Mouse (Mus musculus): ENCODE results near the gene Ahctf1. TPM values are rescaled to one million over a fixed set of nuclear protein-coding genes. Genes with fewer than 3 reads are reported as not detected.
"Not testable (repeated sequence)": the region's sequence is repeated elsewhere in the genome, so short reads cannot be mapped to it uniquely, and the experiment has no call there.

Gene Ahctf1
- polyA plus RNA-seq, 1 experiment from 2014 or later, result 16.2 TPM

DNA sequence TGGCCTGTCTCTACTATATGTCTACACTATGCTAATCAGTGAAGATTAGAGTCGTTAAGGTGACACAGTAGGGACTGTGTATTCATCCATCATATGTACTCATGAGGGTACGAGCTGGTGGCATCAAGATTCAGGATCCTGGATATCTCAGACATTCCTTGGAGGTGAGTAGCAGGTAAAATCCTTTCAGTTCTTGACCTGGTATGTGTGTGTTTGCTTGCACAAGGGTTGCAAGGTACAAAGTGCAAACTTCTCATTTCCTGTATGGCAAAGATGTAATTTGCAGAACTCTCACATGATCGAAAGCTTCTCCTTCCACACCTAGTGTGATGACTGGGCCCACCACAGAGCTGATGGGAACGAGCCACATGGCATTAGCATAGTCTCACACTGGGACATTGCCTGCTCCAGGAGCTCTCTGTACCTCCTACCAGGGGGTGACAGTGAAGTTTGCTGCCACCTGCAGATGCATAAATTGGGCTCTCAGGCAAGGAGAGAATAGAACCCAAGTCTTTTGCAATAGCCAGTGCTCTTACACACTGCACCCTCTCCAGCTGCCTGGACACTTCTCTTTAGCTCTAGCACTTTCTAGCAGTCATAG is 59.8 kb downstream of the Ahctf1 start:
- no peaks in the 10 kb centered on the region for H3K4me1 ChIP-seq
- peaks cover 33% of the 10 kb centered on the region for H3K36me3 ChIP-seq
- no peaks in the 10 kb centered on the region for H3K27me3 ChIP-seq (replicated peaks)
- H3K4me2 ChIP-seq, result no peak overlapping the region
- 78% methylated on average over 4 of the region's 4 CpGs for WGBS
- H3K27ac ChIP-seq (replicated peaks), result no peak overlapping the region
- H3K9me3 ChIP-seq (replicated peaks), result no peaks in the 10 kb centered on the region
- H3K9ac ChIP-seq (replicated peaks), result no peak overlapping the region
- H3K4me3 ChIP-seq (replicated peaks), result no peak overlapping the region
- ATAC-seq (ENCODE audit: low FRiP score), result no peak

DNA sequence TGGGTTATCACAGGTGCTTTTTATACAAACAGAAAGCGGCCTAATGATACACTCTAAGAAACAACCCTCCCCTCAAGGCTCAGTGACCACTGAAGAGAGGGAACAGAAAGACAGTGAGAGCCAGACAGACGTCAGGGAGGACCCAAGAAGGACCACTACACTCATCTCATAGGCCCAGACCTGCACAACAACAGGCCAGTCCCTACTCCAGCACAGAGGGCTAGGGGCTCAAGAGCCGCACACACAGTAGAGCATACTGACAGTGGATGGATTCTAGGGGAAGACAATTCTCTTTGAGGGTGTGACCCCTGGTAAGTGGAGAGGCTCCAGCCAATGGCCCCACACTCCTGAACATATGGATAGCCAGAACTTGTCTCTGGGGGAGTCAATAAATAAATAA is 67.0 kb downstream of the Ahctf1 start:
- Histone ChIP-seq H3K9me3 (replicated peaks) (no peaks in the 10 kb centered on the region), H3K4me1 (no peaks in the 10 kb centered on the region), H3K9ac (replicated peaks) (no peak overlapping the region), H3K27ac (replicated peaks) (no peak overlapping the region), H3K36me3 (no peaks in the 10 kb centered on the region), H3K4me3 (replicated peaks) (no peak overlapping the region), H3K27me3 (replicated peaks) (no peaks in the 10 kb centered on the region), H3K4me2 (no peak overlapping the region)
- ATAC-seq (ENCODE audit: low FRiP score), result no peak
- 85% methylated on average over 3 of the region's 3 CpGs for WGBS

DNA sequence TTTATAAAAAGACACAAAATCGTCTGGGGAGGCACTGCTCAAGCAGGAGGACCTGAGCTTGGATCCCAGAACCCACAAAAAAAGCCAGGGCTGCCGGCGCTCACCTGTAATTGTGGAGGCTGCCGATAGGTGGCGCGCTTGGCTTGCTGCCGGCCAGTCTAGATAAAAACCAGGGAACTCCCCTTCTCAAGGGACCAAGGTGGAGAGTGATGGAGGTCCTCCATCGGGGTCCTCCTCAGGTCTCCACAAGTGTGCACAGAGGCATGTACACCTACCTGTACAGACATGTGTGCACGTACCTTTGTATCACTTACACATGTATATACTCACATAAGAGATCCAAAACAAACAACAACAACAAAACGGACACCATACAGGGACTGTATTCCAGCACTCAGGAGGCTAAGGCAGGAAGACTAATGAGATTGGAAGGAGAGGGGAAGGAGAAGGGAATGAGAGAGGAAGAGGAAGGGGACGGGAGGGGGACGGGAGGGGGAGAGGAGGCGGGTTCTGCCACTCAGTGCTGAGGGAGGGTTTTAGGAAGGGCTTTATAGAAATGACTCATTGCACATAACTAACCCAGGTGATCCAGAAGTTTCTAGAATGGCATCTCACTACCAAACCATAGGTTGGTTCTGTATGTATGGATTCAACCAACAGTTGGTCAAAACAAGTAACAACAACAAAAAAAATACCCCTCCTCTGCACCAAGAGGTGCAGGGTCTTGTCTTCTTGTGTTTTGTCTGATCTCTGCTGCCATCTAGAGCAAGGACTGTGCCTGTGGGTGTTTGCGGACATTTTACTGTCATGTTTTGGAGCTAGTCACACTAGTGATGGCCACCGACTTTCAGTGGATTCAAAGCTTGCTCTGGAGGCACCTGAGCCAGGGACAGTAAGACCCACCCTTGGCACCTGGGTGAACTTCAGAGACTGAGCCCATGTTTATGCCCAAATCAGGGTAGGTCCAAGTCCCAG is 68.7 kb downstream of the Ahctf1 start:
- H3K27me3 ChIP-seq (replicated peaks), result no peaks in the 10 kb centered on the region
- H3K4me2 ChIP-seq, result no peak overlapping the region
- no peak overlapping the region for H3K27ac ChIP-seq (replicated peaks)
- WGBS, result 47% methylated on average over 15 of the region's 15 CpGs
- ATAC-seq (ENCODE audit: low FRiP score), result no peak
- no peak overlapping the region for H3K9ac ChIP-seq (replicated peaks)
- no peak overlapping the region for H3K4me3 ChIP-seq (replicated peaks)
- no peaks in the 10 kb centered on the region for H3K4me1 ChIP-seq
- H3K36me3 ChIP-seq, result no peaks in the 10 kb centered on the region
- no peaks in the 10 kb centered on the region for H3K9me3 ChIP-seq (replicated peaks)

DNA sequence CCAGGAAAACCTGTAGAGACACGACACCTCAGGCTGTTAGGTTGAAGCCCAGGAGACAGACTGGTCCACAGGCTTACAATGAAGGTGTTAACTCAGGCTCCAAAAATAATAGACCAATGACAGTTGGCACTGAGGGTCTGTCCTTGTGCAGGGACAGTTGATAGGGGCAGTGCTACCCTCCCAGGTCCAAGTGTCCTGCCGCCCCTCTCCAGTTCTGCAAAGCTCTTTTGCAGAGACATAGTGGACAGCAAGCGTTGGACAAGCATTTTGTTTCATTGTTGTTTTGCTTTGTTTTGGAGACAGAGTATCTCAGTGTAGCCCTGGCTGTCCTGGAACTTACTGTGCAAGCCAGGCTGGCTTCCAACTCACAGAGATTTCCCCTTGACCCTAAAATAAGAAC is 72.1 kb downstream of the Ahctf1 start:
- Histone ChIP-seq H3K4me3 (replicated peaks) (no peak overlapping the region), H3K4me2 (no peak overlapping the region), H3K9ac (replicated peaks) (no peak overlapping the region), H3K36me3 (no peaks in the 10 kb centered on the region), H3K9me3 (replicated peaks) (no peaks in the 10 kb centered on the region), H3K4me1 (no peaks in the 10 kb centered on the region), H3K27me3 (replicated peaks) (no peaks in the 10 kb centered on the region), H3K27ac (replicated peaks) (no peak overlapping the region)
- ATAC-seq (ENCODE audit: low FRiP score), result no peak
- 93% methylated on average over 3 of the region's 3 CpGs for WGBS

DNA sequence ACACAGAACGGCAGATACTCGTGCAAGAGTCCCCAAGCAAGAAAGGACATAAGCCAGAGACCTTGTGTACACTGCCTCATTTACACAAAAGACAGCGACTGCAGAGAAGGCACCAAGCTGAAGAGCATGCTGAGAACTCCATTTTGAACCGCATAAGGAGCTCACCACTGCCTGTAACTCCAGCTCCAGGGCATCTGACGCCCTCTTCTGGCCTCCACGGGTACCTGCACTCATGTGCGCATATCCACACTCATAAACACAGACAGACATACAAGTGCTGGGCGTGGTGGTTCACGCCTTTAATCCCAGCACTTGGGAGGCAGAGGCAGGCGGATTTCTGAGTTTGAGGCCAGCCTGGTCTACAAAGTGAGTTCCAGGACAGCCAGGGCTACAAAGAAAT is 74.8 kb downstream of the Ahctf1 start:
- H3K4me1 ChIP-seq, result no peaks in the 10 kb centered on the region
- no peak overlapping the region for H3K27ac ChIP-seq (replicated peaks)
- no peak overlapping the region for H3K4me2 ChIP-seq
- ATAC-seq (ENCODE audit: low FRiP score), result no peak
- H3K27me3 ChIP-seq (replicated peaks), result no peaks in the 10 kb centered on the region
- H3K9ac ChIP-seq (replicated peaks), result no peak overlapping the region
- H3K9me3 ChIP-seq (replicated peaks), result no peaks in the 10 kb centered on the region
- 86% methylated on average over 10 of the region's 10 CpGs for WGBS
- H3K4me3 ChIP-seq (replicated peaks), result no peak overlapping the region
- H3K36me3 ChIP-seq, result no peaks in the 10 kb centered on the region

DNA sequence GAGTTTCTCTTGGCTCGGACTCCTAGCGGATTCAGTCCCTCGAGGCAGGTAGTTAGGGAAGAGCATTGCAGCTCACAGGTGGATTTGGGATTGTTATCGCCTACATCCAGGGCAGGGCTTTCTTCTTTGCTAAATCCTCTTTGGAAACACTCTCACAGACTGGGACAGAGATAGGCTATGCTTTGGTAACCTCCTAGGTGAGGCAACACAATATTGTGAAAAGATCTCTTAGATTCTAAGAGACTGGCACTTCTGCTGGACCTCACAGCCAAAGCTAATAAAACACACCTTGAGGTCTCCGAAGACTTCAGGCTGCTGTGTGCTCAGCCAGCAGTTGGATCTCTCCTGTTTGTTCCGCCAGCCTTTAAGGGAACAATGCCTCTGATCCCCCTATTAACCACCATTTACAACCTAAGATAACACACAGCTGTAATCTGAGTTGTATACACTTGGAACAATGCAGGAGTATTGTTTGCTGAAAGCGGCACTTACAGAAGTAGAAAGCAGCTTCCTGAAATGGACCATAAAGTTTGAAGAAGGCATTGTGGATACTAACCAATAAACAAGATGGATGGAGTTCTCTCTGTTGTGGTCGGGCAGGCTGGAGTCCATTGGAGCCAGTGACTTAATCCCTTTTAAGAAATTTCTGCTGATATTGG is 80.5 kb downstream of the Ahctf1 start:
- Histone ChIP-seq H3K27me3 (replicated peaks) (0 out of 2 replicates have a peak, but pooled peaks cover 9% of the 10 kb centered on the region), H3K4me3 (replicated peaks) (no peak overlapping the region), H3K27ac (replicated peaks) (no peak overlapping the region), H3K4me2 (no peak overlapping the region), H3K36me3 (no peaks in the 10 kb centered on the region), H3K9me3 (replicated peaks) (no peaks in the 10 kb centered on the region), H3K4me1 (no peaks in the 10 kb centered on the region), H3K9ac (replicated peaks) (no peak overlapping the region)
- WGBS, result 33% methylated on average over 8 of the region's 8 CpGs
- no peak for ATAC-seq (ENCODE audit: low FRiP score)

DNA sequence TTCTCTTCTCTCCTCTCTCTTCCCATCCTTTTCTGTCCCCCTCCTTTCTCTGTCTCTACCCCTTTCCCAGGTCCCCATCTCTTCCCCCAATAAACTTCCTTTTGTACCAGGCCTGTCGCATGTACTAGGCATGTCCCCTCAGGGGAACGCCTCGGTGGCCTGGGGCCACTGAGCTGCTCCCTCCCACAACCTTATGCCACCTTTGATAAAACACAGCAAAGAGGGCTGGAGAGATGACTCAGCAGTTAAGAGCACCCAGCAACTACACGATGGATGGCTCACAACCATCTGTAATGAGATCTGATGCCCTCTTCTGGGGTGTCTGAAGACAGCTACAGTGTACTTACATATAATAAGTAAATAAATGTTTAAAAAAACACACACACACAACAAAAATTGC is 87.7 kb downstream of the Ahctf1 start:
- ATAC-seq (ENCODE audit: low FRiP score), result no peak
- H3K27me3 ChIP-seq (replicated peaks), result no peaks in the 10 kb centered on the region
- no peaks in the 10 kb centered on the region for H3K9me3 ChIP-seq (replicated peaks)
- no peaks in the 10 kb centered on the region for H3K4me1 ChIP-seq
- WGBS, result 91% methylated on average over 4 of the region's 4 CpGs
- H3K27ac ChIP-seq (replicated peaks), result no peak overlapping the region
- no peak overlapping the region for H3K4me3 ChIP-seq (replicated peaks)
- no peaks in the 10 kb centered on the region for H3K36me3 ChIP-seq
- no peak overlapping the region for H3K9ac ChIP-seq (replicated peaks)
- H3K4me2 ChIP-seq, result no peak overlapping the region

DNA sequence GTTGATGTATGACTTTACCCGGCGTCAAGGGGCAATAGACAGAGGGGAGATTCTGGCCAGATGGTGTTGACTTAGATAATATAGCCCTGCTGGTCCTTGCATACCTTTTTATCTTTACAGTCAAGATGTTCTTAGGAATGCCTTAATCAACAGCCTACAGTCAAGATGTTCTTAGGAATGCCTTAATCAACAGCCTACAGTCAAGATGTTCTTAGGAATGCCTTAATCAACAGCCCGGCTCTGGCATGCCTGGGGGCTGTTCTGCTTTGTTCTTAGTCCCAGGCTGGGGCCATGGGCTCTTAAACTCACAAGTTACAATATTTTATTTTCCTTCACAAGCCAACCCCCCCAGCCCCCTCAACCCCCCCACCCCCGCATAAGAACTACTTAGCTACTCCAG is 88.2 kb downstream of the Ahctf1 start:
- not testable (repeated sequence) for H3K9ac ChIP-seq (replicated peaks); H3K4me2 ChIP-seq; H3K4me3 ChIP-seq (replicated peaks); H3K36me3 ChIP-seq; ATAC-seq (ENCODE audit: low FRiP score); H3K27ac ChIP-seq (replicated peaks); H3K9me3 ChIP-seq (replicated peaks); H3K27me3 ChIP-seq (replicated peaks); H3K4me1 ChIP-seq
- 97% methylated on average over 3 of the region's 4 CpGs for WGBS

DNA sequence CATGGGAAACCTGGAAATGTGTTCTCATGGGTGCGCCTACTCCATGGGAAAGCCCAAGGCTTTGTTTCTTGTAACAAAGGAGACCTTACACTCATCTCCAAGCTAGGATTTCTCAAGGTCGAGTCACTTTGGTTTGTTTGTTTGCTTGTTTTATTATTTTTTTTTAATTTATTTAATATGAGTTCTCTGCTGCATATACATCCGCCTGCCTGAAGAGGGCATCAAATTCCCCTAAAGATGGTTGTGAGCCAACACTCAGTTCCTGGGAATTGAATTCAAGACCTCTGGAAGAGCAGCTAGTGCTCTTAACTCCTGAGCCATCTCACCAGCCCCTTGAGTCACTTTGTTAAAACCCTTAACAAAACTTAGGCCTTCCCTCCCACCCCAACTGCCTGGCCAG is 90.1 kb downstream of the Ahctf1 start:
- 84% methylated on average over 3 of the region's 3 CpGs for WGBS
- Histone ChIP-seq H3K36me3 (no peaks in the 10 kb centered on the region), H3K4me2 (no peak overlapping the region), H3K9ac (replicated peaks) (no peak overlapping the region), H3K4me1 (no peaks in the 10 kb centered on the region), H3K4me3 (replicated peaks) (no peak overlapping the region), H3K27ac (replicated peaks) (no peak overlapping the region), H3K9me3 (replicated peaks) (no peaks in the 10 kb centered on the region), H3K27me3 (replicated peaks) (no peaks in the 10 kb centered on the region)
- no peak for ATAC-seq (ENCODE audit: low FRiP score)

DNA sequence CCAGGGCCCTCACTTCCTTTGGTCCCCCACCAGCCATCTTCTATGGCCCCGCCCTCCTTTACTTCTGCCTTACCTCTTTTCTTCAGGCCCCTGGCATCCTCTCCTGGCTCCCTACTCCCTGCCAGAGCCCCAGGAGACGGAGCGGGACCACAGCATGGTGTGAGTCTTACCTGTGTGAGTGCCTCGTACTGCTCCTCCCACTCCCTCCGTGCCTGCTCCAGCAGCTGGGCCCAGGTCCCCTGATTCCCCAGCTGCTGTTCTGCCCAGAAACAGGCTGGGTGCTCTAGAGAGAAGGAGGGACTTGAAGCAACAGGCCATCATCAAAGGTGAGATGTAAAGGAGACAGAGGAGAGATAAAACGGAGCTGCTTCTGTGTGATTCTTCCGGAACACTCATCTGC is 90.8 kb downstream of the Ahctf1 start:
- H3K9ac ChIP-seq (replicated peaks), result no peak overlapping the region
- H3K4me3 ChIP-seq (replicated peaks), result no peak overlapping the region
- no peaks in the 10 kb centered on the region for H3K4me1 ChIP-seq
- no peaks in the 10 kb centered on the region for H3K27me3 ChIP-seq (replicated peaks)
- no peaks in the 10 kb centered on the region for H3K9me3 ChIP-seq (replicated peaks)
- H3K36me3 ChIP-seq, result no peaks in the 10 kb centered on the region
- no peak for ATAC-seq (ENCODE audit: low FRiP score)
- 92% methylated on average over 7 of the region's 7 CpGs for WGBS
- no peak overlapping the region for H3K4me2 ChIP-seq
- no peak overlapping the region for H3K27ac ChIP-seq (replicated peaks)

DNA sequence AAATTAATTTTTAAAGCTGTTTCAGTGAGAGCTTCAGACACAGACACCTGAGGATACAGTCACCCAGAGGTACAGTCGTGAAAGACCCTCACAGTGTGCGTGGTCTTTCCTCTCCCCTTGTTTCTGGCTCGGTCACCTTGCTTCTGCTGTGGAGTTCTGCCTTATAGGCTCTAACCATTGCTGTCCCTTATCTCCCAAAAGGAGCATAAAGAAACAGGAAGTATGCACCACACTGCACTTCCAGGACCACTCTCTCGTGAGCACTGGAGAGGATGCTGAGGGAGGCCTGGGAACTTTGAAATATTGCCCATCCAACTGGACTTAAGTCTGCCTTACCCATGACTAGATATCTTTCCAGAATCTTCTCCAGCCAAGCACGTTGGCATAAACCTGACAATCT is 92.7 kb downstream of the Ahctf1 start:
- no peak overlapping the region for H3K9ac ChIP-seq (replicated peaks)
- H3K4me1 ChIP-seq, result no peaks in the 10 kb centered on the region
- 89% methylated on average over 5 of the region's 5 CpGs for WGBS
- no peak overlapping the region for H3K4me3 ChIP-seq (replicated peaks)
- H3K4me2 ChIP-seq, result no peak overlapping the region
- no peaks in the 10 kb centered on the region for H3K9me3 ChIP-seq (replicated peaks)
- no peak overlapping the region for H3K27ac ChIP-seq (replicated peaks)
- ATAC-seq (ENCODE audit: low FRiP score), result no peak
- no peaks in the 10 kb centered on the region for H3K36me3 ChIP-seq
- H3K27me3 ChIP-seq (replicated peaks), result no peaks in the 10 kb centered on the region

DNA sequence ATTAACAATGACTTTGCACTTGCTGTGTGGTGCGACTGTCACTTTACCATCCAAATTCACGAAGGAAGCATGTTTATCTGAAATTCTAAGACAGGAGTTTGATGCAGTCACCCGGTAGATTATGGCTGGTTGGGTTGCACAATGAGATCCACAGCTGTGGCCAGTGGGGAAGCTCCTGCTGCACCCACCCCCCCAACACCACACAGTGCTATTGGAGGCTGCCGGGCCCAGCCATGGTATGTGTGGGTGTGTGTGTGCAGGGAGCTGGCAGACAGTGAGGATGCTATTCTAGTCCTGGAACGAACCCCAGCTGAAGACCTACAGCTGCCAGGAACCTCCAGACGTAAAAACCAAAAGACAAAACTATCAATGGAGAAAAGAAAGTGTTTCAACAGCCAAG is 94.1 kb downstream of the Ahctf1 start:
- no peaks in the 10 kb centered on the region for H3K4me1 ChIP-seq
- H3K9me3 ChIP-seq (replicated peaks), result no peaks in the 10 kb centered on the region
- H3K9ac ChIP-seq (replicated peaks), result no peak overlapping the region
- no peaks in the 10 kb centered on the region for H3K27me3 ChIP-seq (replicated peaks)
- H3K4me3 ChIP-seq (replicated peaks), result no peak overlapping the region
- 82% methylated on average over 6 of the region's 6 CpGs for WGBS
- no peak overlapping the region for H3K4me2 ChIP-seq
- no peak for ATAC-seq (ENCODE audit: low FRiP score)
- no peak overlapping the region for H3K27ac ChIP-seq (replicated peaks)
- H3K36me3 ChIP-seq, result no peaks in the 10 kb centered on the region

Data from neural tube, embryonic 15.5 days (tissue).